Mouse (Mus musculus) hindbrain, postnatal 0 days (tissue): ENCODE results near the gene Tcf3. TPM values are rescaled to one million over a fixed set of nuclear protein-coding genes. Genes with fewer than 3 reads are reported as not detected.
A peak's percentile ranks its signal among the peaks of the same experiment; 100 is the strongest.

Source experiments
- ATAC-seq: fragments of 200-750 bp; cut with Nextera tagmentation; 2 replicates; pipeline ENCODE4 v1.8.0; 2017; ENCODE audit warnings: mild to moderate bottlenecking, moderate TSS enrichment, moderate library complexity
- DNase-seq: peaks from one replicate; pipeline ENCODE4 v3.0.0-alpha.2; 2015; ENCODE audit warnings: low spot score
- H3K27ac ChIP-seq: fragments of 300-500 bp; sonication (generic); 2 replicates; pipeline ENCODE4 v1.5.1; 2014; ENCODE audit warnings: mild to moderate bottlenecking
- H3K27me3 ChIP-seq: fragments of 300-500 bp; sonication (generic); 2 replicates; pipeline ENCODE4 v1.6.1; 2014; ENCODE audit warnings: low read length, mixed read lengths; ENCODE audit not compliant: insufficient read depth
- H3K36me3 ChIP-seq: fragments of 300-500 bp; sonication (generic); 2 replicates; pipeline ENCODE4 v1.6.1; 2014; ENCODE audit warnings: low read length, mixed read lengths; ENCODE audit not compliant: insufficient read depth
- H3K4me1 ChIP-seq: fragments of 300-500 bp; sonication (generic); 2 replicates; pipeline ENCODE4 v1.6.1; 2014; ENCODE audit warnings: antibody characterized with exemption, low read length, mixed read lengths; ENCODE audit not compliant: insufficient read depth
- H3K4me2 ChIP-seq: fragments of 300-500 bp; sonication (generic); 2 replicates; pipeline ENCODE4 v1.6.1; 2014; ENCODE audit warnings: low read depth, mild to moderate bottlenecking, low read length, moderate library complexity, mixed read lengths
- H3K4me3 ChIP-seq: fragments of 300-500 bp; sonication (generic); 2 replicates; pipeline ENCODE4 v1.5.1; 2014; ENCODE audit warnings: low read length
- H3K9ac ChIP-seq: fragments of 300-500 bp; sonication (generic); replicated peaks from 2 replicates; pipeline ENCODE4 v1.6.1; 2014; ENCODE audit warnings: mild to moderate bottlenecking, low read length, moderate library complexity, mixed read lengths
- H3K9me3 ChIP-seq: fragments of 300-500 bp; sonication (generic); 2 replicates; pipeline ENCODE4 v1.6.1; 2016; ENCODE audit warnings: low read length, mixed read lengths
- CTCF ChIP-seq: IDR thresholded peaks from 2 replicates; pipeline ENCODE4 v1.5.1; 2016; ENCODE audit warnings: antibody characterized with exemption, control low read depth, low read depth
- WGBS: fragments of 180-500 bp; shearing (Covaris S2); extraction: QIAGEN DNeasy Blood & Tissue Kit; methylation state at CpG from one replicate; pipeline ENCODE4 v1.1.7; 2014; 5-methylcytosine and 5-hydroxymethylcytosine counted together
- polyA plus RNA-seq: library from polyadenylated mRNA; unstranded; fragments of >200 nt; fragmentation: Nextera tagmentation; extraction: Ambion mirVana; gene quantifications from 2 replicates; pipeline ENCODE4 v1.2.1, GENCODE M21; 2015
- total RNA-seq: library from RNA; depleted of rRNA; stranded (reverse); fragments of >200 nt; gene quantifications from 2 replicates; pipeline ENCODE4 v1.2.3, GENCODE M21; 2014

Gene Tcf3
- total and polyA plus RNA-seq, 2 experiments from 2014 or later: 36.2 to 132 TPM

DNA sequence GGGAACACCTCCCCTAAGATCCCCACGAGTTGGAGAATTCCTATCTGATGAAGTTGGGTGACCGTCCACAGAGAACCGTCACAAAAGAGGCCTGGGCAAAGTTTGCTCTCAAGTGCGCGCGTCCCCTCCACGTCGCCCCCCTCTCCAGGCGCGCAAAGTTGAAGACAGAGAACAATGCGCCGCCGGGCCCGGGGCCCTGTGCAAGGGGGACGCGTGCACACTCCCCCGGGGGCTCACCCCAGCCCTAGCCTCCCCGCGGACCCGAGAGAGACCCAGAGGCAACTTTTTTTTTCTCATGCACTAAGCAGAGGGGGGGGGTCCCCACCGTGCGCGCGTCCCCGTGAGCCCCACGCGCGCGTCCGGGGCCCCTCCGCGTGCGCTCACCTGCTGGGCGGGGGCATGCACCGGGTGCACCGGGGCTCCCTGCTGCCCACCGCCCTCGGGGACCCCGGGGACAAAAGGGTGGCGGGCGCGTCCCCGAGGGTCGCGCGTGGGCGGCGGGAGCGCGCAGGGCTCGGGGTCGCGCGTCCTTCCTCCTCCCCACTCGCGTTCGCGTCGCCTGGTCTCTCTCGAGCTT lies 423 bp downstream of the Tcf3 start:
- ATAC-seq (peak; percentile 21; the same call in 1 of the 2 replicates), DNase-seq (peak; percentile 63)
- TF ChIP-seq CTCF: no peak
- H3K4me2 ChIP-seq: peak overlapping the region; percentile 72
- no peaks in the 10 kb centered on the region for H3K9me3 ChIP-seq
- H3K4me3 ChIP-seq: peak overlapping the region; percentile 96
- peaks cover 16% of the 10 kb centered on the region; the same call in 1 of the 2 replicates for H3K36me3 ChIP-seq
- peaks cover 11% of the 10 kb centered on the region; the same call in 1 of the 2 replicates for H3K4me1 ChIP-seq
- H3K27ac ChIP-seq: peak overlapping the region; percentile 96
- no peaks in the 10 kb centered on the region for H3K27me3 ChIP-seq
- H3K9ac ChIP-seq: peak overlapping the region; percentile 98
- 1% methylated on average over 43 of the region's 60 CpGs for WGBS

DNA sequence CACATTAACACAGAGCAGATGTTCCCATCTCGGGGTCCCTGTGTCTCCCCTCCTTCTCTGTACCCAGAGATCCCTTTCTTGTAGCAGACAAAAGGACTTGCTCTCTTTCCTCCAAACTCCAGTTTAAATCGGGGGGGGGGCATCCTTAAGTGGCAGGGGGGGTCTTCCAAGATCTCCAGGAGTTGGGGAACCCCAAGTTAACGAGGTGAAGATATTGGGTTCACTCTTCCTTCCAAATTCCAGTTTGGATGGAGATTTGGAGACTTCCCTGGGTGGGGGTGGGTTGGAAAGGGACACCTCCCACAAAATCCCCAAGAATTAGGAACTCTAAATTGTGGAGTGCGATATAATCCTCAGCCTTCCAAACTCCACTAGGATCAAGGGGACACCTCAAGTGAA lies 1.1 kb downstream of the Tcf3 start:
- WGBS: 2% methylated on average over 4 of the region's 4 CpGs
- peak overlapping the region; percentile 96 for H3K4me3 ChIP-seq
- H3K4me2 ChIP-seq: peak overlapping the region; percentile 72
- no peaks in the 10 kb centered on the region for H3K9me3 ChIP-seq
- ATAC-seq: no peak
- peak overlapping the region; percentile 96; the same call in 1 of the 2 replicates for H3K27ac ChIP-seq
- DNase-seq: no peak
- no peaks in the 10 kb centered on the region for H3K27me3 ChIP-seq
- peaks cover 16% of the 10 kb centered on the region for H3K36me3 ChIP-seq
- H3K4me1 ChIP-seq: peaks cover 11% of the 10 kb centered on the region; the same call in 1 of the 2 replicates
- peak overlapping the region; percentile 98 for H3K9ac ChIP-seq
- no peak for TF ChIP-seq CTCF

DNA sequence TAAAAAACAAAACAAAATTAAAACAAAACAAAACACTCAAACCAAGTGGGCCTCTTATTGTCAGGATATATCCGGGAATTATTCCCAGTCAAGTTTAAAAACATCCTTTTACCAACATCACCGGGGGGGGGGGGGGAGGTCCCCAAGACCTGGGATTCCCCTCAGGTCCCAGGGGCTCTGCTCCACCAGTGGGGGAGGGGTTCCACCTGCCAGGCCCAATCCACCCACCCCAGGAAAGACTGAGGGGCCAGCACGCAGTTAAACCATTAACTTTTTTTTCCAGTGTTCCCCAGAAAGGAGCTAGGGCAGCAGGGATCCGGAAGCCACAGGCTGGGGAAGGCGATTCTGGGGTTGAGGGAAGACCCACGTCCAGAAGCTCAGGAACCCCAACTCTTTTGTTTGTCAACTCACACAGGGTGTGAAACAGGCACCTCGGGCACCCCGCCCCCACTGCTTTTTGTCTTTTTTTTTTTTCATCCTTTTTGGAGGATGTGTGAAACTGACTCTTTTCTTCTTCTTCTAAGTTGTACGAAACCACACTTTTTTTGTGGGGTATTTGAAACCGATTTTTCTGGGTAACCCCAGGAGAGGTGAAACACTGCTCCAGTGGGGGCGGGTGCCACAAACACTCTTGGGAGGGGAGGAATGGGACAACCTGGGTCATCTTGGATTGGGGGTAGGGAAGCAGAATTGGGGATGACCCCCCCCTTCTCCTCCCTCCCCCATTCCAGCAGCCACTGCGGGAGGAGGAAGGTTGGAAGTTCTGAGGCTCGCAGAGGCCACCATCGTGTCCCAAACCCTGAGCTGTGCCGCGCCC lies 1.7 kb downstream of the Tcf3 start:
- H3K9ac ChIP-seq: peak overlapping the region; percentile 98
- H3K4me3 ChIP-seq: peak overlapping the region; percentile 96
- no peaks in the 10 kb centered on the region for H3K9me3 ChIP-seq
- peak overlapping the region; percentile 72 for H3K4me2 ChIP-seq
- peaks cover 11% of the 10 kb centered on the region; the same call in 1 of the 2 replicates for H3K4me1 ChIP-seq
- H3K27me3 ChIP-seq: no peaks in the 10 kb centered on the region
- H3K27ac ChIP-seq: no peak overlapping the region
- H3K36me3 ChIP-seq: peaks cover 21% of the 10 kb centered on the region
- ATAC-seq (no peak), DNase-seq (no peak)
- no peak for TF ChIP-seq CTCF
- WGBS: 14% methylated on average over 16 of the region's 16 CpGs

DNA sequence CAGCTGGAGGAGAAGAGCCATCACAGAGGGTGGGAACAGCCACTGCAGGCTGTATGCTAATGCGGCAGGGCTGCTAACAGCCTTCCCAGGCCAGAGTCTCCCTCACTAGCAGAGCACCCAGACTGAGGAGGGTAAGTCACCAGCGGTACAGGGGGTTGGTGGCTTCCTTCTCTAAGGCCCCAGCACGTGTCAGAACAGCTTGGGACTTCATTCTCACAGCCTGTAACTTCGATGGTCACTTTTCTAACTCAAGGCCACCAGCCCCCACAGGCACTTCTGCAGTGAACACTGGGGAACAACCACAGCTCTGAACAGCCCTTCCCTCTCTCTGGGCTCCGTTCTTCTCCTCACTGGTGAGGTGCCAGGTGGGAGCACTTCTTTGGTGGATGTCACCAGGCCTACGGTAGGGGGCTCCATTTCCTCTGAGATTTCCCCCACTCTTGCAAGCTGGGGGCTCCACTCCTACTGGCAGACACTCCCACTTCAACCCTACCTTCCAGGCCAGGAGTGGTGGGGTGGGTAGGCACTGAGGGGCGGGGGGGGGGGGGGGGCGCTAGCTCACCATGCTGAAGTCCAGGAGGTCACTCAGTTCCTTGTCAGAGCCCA lies 3.0 kb downstream of the Tcf3 start:
- Histone ChIP-seq H3K27me3 (no peaks in the 10 kb centered on the region), H3K9me3 (no peaks in the 10 kb centered on the region), H3K27ac (no peak overlapping the region), H3K4me2 (no peak overlapping the region), H3K36me3 (peaks cover 34% of the 10 kb centered on the region), H3K4me1 (peaks cover 11% of the 10 kb centered on the region; the same call in 1 of the 2 replicates), H3K4me3 (no peak overlapping the region), H3K9ac (no peak overlapping the region)
- ATAC-seq (no peak), DNase-seq (no peak)
- 72% methylated on average over 6 of the region's 8 CpGs for WGBS
- TF ChIP-seq CTCF: no peak

DNA sequence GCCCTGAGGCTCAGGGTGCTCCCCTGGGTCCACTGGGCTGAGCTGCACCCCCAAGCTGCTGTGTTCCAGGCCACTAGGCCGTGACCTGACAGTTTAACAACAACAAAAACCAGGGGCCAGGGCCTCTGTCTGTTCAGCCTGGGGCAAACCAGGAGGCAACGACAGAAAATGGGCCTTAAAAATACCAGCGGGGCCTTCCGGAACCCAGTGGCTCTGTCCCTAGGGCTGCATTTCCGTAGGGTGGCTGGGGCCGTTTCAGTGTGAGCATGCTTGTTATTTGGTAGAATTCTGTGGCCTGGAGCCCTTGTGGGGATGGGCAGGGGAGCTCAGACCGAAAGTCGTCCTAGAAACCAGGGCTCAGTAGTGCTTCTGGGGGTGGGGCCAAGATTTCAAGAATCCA lies 3.6 kb downstream of the Tcf3 start:
- Histone ChIP-seq H3K36me3 (peaks cover 41% of the 10 kb centered on the region), H3K9ac (no peak overlapping the region)

DNA sequence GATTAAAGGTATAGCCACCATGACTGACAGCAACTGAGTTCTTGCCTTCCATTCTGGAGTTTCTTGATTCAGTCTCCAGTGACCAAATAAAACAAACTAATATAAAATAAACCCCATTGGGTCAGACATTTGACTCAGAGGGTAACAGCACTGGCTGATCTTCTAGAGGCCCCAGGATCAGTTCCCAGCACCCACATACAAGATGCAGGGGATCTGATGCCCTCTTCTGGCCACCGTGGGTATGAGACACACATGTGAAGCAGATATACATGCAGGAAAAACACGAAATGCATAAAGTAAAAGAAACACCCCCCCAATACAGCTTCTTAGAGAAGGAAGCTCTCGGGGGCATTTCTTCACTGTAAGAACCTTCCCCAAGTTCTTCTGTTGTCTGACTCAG lies 8.4 kb downstream of the Tcf3 start:
- 96% methylated on average over 3 of the region's 3 CpGs for WGBS
- no peaks in the 10 kb centered on the region for H3K27me3 ChIP-seq
- H3K27ac ChIP-seq: no peak overlapping the region
- DNase-seq: no peak
- H3K4me2 ChIP-seq: no peak overlapping the region
- H3K9ac ChIP-seq: no peak overlapping the region
- TF ChIP-seq CTCF: peak; percentile 23; the same call in 1 of the 2 replicates
- H3K9me3 ChIP-seq: no peaks in the 10 kb centered on the region
- H3K36me3 ChIP-seq: peaks cover 60% of the 10 kb centered on the region
- ATAC-seq: no peak
- H3K4me1 ChIP-seq: no peaks in the 10 kb centered on the region
- no peak overlapping the region for H3K4me3 ChIP-seq

More for the DNA sequence above, 3.6 kb downstream of the Tcf3 start:
- WGBS: 81% methylated on average over 8 of the region's 8 CpGs
- Histone ChIP-seq H3K4me1 (peaks cover 11% of the 10 kb centered on the region; the same call in 1 of the 2 replicates), H3K27ac (no peak overlapping the region), H3K27me3 (no peaks in the 10 kb centered on the region), H3K4me3 (no peak overlapping the region), H3K4me2 (no peak overlapping the region), H3K9me3 (no peaks in the 10 kb centered on the region)
- DNase-seq: no peak
- no peak for ATAC-seq
- TF ChIP-seq CTCF: no peak
